Mouse (Mus musculus): ENCODE data around the gene Ctf2. TPM values are rescaled to one million over a fixed set of nuclear protein-coding genes. Genes with fewer than 3 reads are reported as not detected.

Ctf2 gene
- polyA plus RNA-seq, 1 experiment from 2014 or later: 0.32 TPM

DNA sequence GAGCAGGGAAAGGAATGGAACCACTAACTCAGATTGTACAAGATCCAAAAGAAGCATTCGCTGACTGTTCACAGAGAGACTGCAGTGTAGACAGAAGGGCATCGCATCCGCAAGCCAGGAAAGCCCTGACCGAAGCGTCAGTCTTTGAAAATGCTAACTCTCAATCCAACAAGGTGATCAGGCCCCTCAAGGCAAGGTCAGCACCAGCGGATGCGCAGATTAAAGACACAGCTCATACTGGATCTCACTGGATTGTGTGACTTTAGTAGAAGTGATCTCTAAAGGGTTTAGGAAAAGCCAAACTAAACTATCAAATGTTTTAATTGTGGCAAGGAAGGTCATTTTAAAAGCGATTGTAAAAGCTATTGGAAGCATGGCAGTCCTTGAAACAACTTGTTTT is 38.7 kb downstream of the Ctf2 start:
- 89% methylated on average over 8 of the region's 8 CpGs for WGBS
- Histone ChIP-seq H3K4me2 (ENCODE audit: low read depth, severe bottlenecking) (no peak overlapping the region), H3K4me1 (ENCODE audit: control insufficient read depth, insufficient read depth, low read length) (peaks cover 5% of the 10 kb centered on the region), H3K27me3 (ENCODE audit: control insufficient read depth, insufficient read depth, low read length) (no peaks in the 10 kb centered on the region), H3K9me3 (ENCODE audit: control insufficient read depth, low read length) (no peaks in the 10 kb centered on the region), H3K9ac (ENCODE audit: low read length) (no peak overlapping the region), H3K4me3 (ENCODE audit: low read depth, low read length) (no peak overlapping the region), H3K27ac (replicated peaks; ENCODE audit: low read depth, low read length) (no peak overlapping the region), H3K36me3 (ENCODE audit: control insufficient read depth, insufficient read depth, low read length) (no peaks in the 10 kb centered on the region; the same call in 1 of the 2 replicates)
- no peak for DNase-seq (ENCODE audit: low spot score)
- ATAC-seq (ENCODE audit: insufficient number of reproducible peaks, low FRiP score, low TSS enrichment, low read depth): no peak

- H3K27me3 ChIP-seq (ENCODE audit: control insufficient read depth, insufficient read depth, low read length): no peaks in the 10 kb centered on the region
- H3K4me2 ChIP-seq (ENCODE audit: low read depth, severe bottlenecking): peak overlapping the region; percentile 43
- H3K36me3 ChIP-seq (ENCODE audit: control insufficient read depth, insufficient read depth, low read length): no peaks in the 10 kb centered on the region; the same call in 1 of the 2 replicates
- H3K4me1 ChIP-seq (ENCODE audit: control insufficient read depth, insufficient read depth, low read length): peaks cover 5% of the 10 kb centered on the region
- H3K4me3 ChIP-seq (ENCODE audit: low read depth, low read length): no peak overlapping the region
- ATAC-seq (ENCODE audit: insufficient number of reproducible peaks, low FRiP score, low TSS enrichment, low read depth) (peak; percentile 47; the same call in 1 of the 2 replicates), DNase-seq (ENCODE audit: low spot score) (peak; percentile 74)
- H3K9me3 ChIP-seq (ENCODE audit: control insufficient read depth, low read length): no peaks in the 10 kb centered on the region
- H3K9ac ChIP-seq (ENCODE audit: low read length): peak overlapping the region; percentile 34; the same call in 1 of the 2 replicates
- H3K27ac ChIP-seq (replicated peaks; ENCODE audit: low read depth, low read length): peak overlapping the region; percentile 73
- WGBS: 4% methylated on average over 15 of the region's 15 CpGs
These were observed 40.6 kb downstream of the Ctf2 start for GRCm38 (mm10) chr7:127691221-127691989.

DNA sequence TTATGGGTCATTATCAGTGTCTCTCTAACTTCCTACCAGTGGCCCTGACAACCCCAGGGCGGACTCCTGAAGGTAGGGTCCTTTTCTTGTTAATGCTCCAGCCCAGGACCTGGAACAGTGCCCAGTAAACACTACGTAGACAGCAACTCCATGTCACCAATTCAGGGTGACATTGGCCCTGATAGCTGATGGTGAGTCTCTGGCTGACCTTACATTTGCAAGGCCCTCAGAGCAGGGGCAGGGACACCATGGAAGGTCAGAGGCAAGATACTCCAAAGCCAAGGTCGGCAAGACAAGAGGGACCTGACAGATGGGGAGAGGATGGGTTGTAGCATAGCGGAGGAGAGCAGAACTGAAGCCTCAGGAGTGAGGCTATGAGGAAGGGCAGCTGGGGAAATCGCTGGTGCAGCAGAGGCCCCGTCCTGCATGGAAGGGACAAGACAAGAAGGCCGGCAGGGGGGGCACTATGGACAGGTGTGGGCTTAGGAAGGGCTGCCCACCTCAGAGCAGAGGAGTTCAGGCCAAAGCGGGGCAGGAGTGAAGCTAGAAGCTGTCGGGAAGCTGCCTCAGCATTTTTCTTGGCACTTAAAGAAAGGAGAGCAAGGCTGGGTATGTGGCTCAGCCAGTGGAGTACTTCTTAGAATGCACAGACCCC is 42.2 kb downstream of the Ctf2 start:
- H3K36me3 ChIP-seq (ENCODE audit: control insufficient read depth, insufficient read depth, low read length): no peaks in the 10 kb centered on the region; the same call in 1 of the 2 replicates
- no peak for ATAC-seq (ENCODE audit: insufficient number of reproducible peaks, low FRiP score, low TSS enrichment, low read depth)
- no peak overlapping the region for H3K4me2 ChIP-seq (ENCODE audit: low read depth, severe bottlenecking)
- H3K4me1 ChIP-seq (ENCODE audit: control insufficient read depth, insufficient read depth, low read length): peaks cover 5% of the 10 kb centered on the region
- H3K4me3 ChIP-seq (ENCODE audit: low read depth, low read length): no peak overlapping the region
- H3K9me3 ChIP-seq (ENCODE audit: control insufficient read depth, low read length): no peaks in the 10 kb centered on the region
- no peak overlapping the region for H3K27ac ChIP-seq (replicated peaks; ENCODE audit: low read depth, low read length)
- no peaks in the 10 kb centered on the region for H3K27me3 ChIP-seq (ENCODE audit: control insufficient read depth, insufficient read depth, low read length)
- no peak overlapping the region for H3K9ac ChIP-seq (ENCODE audit: low read length)
- WGBS: 72% methylated on average over 9 of the region's 9 CpGs
- no peak for DNase-seq (ENCODE audit: low spot score)

- WGBS: 89% methylated on average over 7 of the region's 7 CpGs
- no peak overlapping the region for H3K27ac ChIP-seq (replicated peaks; ENCODE audit: low read depth, low read length)
- ATAC-seq (ENCODE audit: insufficient number of reproducible peaks, low FRiP score, low TSS enrichment, low read depth): no peak
These were observed 43.0 kb downstream of the Ctf2 start for GRCm38 (mm10) chr7:127688935-127689334.

DNA sequence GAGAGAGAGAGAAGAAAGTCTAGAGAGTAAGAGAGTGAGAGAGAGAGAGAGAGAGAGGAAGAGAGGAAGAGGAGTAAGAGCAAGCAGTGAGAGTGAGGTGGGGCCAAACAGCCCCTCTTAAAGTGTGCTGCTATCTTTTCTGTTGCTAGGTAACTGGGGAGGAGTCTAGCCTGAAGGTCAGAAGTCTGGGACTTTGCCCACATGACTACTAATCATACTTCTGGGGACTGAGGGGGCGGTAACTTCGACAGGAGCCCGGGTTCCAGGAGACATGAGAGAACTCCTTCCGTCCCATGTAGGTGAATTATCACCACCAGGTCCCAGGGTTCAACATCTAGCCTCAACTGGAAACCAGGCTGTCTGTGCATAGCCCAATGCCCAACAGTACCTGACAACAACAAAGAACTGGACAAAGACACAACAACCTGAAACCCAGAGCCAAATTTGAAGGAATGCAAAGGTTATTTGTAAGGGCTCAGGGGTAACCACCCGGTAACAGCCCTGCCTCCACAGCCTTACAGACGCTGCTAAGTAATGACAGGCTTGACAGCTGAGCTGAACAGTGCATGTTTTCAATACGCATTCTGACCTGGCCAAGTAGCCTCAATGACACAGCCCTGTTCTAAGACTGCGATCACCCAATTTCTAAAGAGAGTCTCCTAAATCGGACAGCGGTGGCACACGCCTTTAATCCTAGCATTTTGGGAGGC is 45.1 kb downstream of the Ctf2 start:
- 69% methylated on average over 11 of the region's 11 CpGs for WGBS
- Histone ChIP-seq H3K9ac (ENCODE audit: low read length) (no peak overlapping the region), H3K27me3 (ENCODE audit: control insufficient read depth, insufficient read depth, low read length) (no peaks in the 10 kb centered on the region), H3K4me3 (ENCODE audit: low read depth, low read length) (no peak overlapping the region), H3K9me3 (ENCODE audit: control insufficient read depth, low read length) (no peaks in the 10 kb centered on the region), H3K4me2 (ENCODE audit: low read depth, severe bottlenecking) (no peak overlapping the region), H3K36me3 (ENCODE audit: control insufficient read depth, insufficient read depth, low read length) (no peaks in the 10 kb centered on the region), H3K4me1 (ENCODE audit: control insufficient read depth, insufficient read depth, low read length) (peaks cover 5% of the 10 kb centered on the region), H3K27ac (replicated peaks; ENCODE audit: low read depth, low read length) (no peak overlapping the region)
- ATAC-seq (ENCODE audit: insufficient number of reproducible peaks, low FRiP score, low TSS enrichment, low read depth) (no peak), DNase-seq (ENCODE audit: low spot score) (no peak)

More at GRCm38 (mm10) chr7:127688935-127689334, 43.0 kb downstream of the Ctf2 start:
- Histone ChIP-seq H3K4me1 (ENCODE audit: control insufficient read depth, insufficient read depth, low read length) (peaks cover 5% of the 10 kb centered on the region), H3K9ac (ENCODE audit: low read length) (no peak overlapping the region), H3K4me3 (ENCODE audit: low read depth, low read length) (no peak overlapping the region), H3K27me3 (ENCODE audit: control insufficient read depth, insufficient read depth, low read length) (no peaks in the 10 kb centered on the region), H3K36me3 (ENCODE audit: control insufficient read depth, insufficient read depth, low read length) (no peaks in the 10 kb centered on the region), H3K9me3 (ENCODE audit: control insufficient read depth, low read length) (no peaks in the 10 kb centered on the region), H3K4me2 (ENCODE audit: low read depth, severe bottlenecking) (no peak overlapping the region)
- DNase-seq (ENCODE audit: low spot score): no peak

- DNase-seq (ENCODE audit: low spot score): no peak
- no peaks in the 10 kb centered on the region for H3K9me3 ChIP-seq (ENCODE audit: control insufficient read depth, low read length)
- no peak overlapping the region for H3K27ac ChIP-seq (replicated peaks; ENCODE audit: low read depth, low read length)
- no peaks in the 10 kb centered on the region for H3K27me3 ChIP-seq (ENCODE audit: control insufficient read depth, insufficient read depth, low read length)
- 59% methylated on average over 14 of the region's 14 CpGs for WGBS
- H3K36me3 ChIP-seq (ENCODE audit: control insufficient read depth, insufficient read depth, low read length): no peaks in the 10 kb centered on the region
- H3K4me2 ChIP-seq (ENCODE audit: low read depth, severe bottlenecking): no peak overlapping the region
- 0 out of 2 replicates have a peak, but pooled peaks have one; percentile 31 for ATAC-seq (ENCODE audit: insufficient number of reproducible peaks, low FRiP score, low TSS enrichment, low read depth)
- H3K4me1 ChIP-seq (ENCODE audit: control insufficient read depth, insufficient read depth, low read length): no peaks in the 10 kb centered on the region
- H3K4me3 ChIP-seq (ENCODE audit: low read depth, low read length): no peak overlapping the region
- H3K9ac ChIP-seq (ENCODE audit: low read length): no peak overlapping the region
These were observed 46.5 kb downstream of the Ctf2 start for GRCm38 (mm10) chr7:127685304-127686018.

GRCm38 (mm10) chr7:127681888-127682553 is 49.9 kb downstream of the Ctf2 start:
- H3K9ac ChIP-seq (ENCODE audit: low read length): no peak overlapping the region; the same call in 1 of the 2 replicates
- no peaks in the 10 kb centered on the region for H3K4me1 ChIP-seq (ENCODE audit: control insufficient read depth, insufficient read depth, low read length)
- H3K27ac ChIP-seq (replicated peaks; ENCODE audit: low read depth, low read length): no peak overlapping the region
- WGBS: 81% methylated on average over 8 of the region's 8 CpGs
- H3K4me2 ChIP-seq (ENCODE audit: low read depth, severe bottlenecking): no peak overlapping the region
- no peaks in the 10 kb centered on the region for H3K27me3 ChIP-seq (ENCODE audit: control insufficient read depth, insufficient read depth, low read length)
- no peaks in the 10 kb centered on the region for H3K36me3 ChIP-seq (ENCODE audit: control insufficient read depth, insufficient read depth, low read length)
- no peak overlapping the region for H3K4me3 ChIP-seq (ENCODE audit: low read depth, low read length)
- no peak for ATAC-seq (ENCODE audit: insufficient number of reproducible peaks, low FRiP score, low TSS enrichment, low read depth)
- DNase-seq (ENCODE audit: low spot score): no peak
- no peaks in the 10 kb centered on the region for H3K9me3 ChIP-seq (ENCODE audit: control insufficient read depth, low read length)
